Mouse (Mus musculus): ENCODE measurements around the gene Pth1r.

The Pth1r gene

GRCm38 (mm10) chr9:110680736-110681507 is 66.0 kb downstream of the Pth1r start:
- no peak for DNase-seq

- DNase-seq: no peak
Measured at GRCm38 (mm10) chr9:110678886-110679285, 68.1 kb downstream of the Pth1r start.

- DNase-seq: no peak
Measured at GRCm38 (mm10) chr9:110676492-110676911, 70.4 kb downstream of the Pth1r start.

GRCm38 (mm10) chr9:110673107-110673752 is 73.7 kb downstream of the Pth1r start:
- DNase-seq: peak; percentile 56 to 61

- peak; percentile 60 to 61 for DNase-seq
Measured at GRCm38 (mm10) chr9:110672462-110673106, 74.4 kb downstream of the Pth1r start.
